Mouse (Mus musculus): ENCODE data around the gene Eif4e1b.

Eif4e1b gene

DNA sequence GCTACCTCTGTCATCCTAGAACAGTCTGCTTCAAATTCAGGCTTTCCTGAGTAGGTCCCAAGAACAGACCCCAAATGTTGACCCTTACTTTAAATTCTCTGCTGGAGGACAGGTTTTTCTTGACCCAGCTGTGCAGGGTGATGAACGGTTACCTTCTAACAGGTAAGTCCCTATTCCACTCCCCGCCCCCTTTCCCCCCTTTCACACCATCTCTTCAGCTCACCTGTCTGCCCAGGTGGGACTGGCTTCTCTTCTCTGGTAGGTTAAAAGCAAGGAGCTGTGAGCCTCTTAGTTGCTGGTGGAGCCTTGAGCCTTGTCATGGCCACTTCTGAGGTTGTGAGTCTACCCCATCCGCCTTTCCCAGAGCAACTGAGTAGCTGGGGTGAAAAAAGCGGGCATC, at the start of gene Eif4e1b:
TSS of gene Eif4e1b (plus strand) at position 301 of the 400 bp plus-strand sequence.
- DNase-seq = no peak

DNA sequence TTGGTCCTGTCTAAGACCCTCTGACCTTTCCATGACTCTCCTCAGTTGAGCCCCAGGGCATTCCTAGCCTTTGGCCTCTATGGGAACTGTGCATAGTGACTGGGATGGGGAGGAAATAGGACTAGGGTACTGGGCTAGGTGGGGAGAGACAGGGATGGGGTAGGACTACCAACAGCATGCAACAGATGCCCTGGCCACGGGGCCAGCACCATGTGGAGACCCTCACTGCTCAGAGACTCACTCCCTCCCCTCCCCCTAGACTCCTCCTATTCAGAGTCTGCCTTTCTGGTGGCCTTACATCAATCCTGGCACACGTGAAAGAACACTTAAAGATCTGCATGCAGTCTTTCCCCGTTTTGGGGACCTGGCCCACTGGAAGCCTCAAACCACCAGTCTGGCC, 46.9 kb upstream of the Eif4e1b start:
- DNase-seq = no peak

- DNase-seq = peak; percentile 7
These were observed 46.1 kb upstream of the Eif4e1b start for GRCm38 (mm10) chr13:54737488-54738212.

GRCm38 (mm10) chr13:54738213-54738601, 45.6 kb upstream of the Eif4e1b start:
- DNase-seq = no peak

GRCm38 (mm10) chr13:54746110-54746509, 37.7 kb upstream of the Eif4e1b start:
- DNase-seq = no peak

GRCm38 (mm10) chr13:54746896-54747295, 36.9 kb upstream of the Eif4e1b start:
- DNase-seq = no peak

GRCm38 (mm10) chr13:54748190-54748589, 35.6 kb upstream of the Eif4e1b start:
- no peak for DNase-seq

DNA sequence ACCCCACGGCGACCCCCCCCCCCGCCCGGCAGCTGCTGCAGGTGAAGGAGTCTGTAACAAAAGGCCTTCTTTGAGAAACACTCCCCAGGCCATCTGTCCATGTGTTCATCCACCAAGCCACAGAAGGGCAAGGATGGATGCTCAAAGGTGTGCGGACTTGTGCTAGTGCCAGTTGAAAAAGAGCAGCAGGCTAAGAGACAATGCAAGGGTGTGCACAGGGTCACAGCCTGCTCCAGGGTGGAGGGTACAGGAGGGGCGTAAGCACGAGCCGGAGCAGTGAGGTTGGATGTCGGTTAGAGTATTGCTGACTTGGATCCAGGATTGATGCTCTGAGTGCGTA, 35.1 kb upstream of the Eif4e1b start:
- DNase-seq = no peak

DNA sequence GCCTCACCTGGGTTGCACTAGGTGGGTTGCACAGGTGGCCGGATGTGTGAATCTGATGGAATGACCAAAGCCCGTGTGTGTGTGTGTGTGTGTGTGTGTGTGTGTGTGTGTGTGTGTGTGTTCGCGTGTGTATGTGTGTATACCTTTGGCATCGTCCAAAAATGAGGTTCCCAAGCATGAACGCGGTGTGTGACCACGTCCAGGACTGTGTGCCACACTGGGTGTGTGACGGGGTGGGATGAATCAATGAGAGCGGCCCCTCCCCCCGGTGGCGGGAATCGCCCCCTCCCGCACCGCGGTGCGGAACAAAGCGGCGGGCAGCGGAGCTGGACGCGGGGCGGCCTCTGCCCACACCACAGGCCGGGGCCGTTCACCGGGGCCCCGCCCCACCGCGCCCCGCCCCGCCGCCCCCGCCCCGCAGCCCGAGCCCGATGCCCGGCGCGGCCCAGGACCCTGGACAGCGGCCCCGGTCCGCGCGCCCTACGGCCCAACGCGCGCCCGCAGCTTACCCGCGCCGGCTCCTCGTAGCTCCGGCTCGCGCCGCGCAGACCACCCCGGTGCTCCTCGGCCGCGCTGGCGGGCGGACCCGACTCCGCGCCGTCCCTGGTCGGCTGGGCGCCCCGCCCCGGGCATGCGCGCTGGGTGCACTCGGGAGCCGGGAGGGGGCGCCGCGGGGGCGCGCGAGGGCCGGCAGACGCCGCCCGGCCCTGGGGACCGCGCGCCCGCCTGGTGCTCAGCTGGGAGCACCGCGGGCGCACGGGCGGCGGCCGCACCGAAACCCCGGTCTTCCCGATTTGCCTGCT, 34.5 kb upstream of the Eif4e1b start:
- peak; percentile 27 for DNase-seq

DNA sequence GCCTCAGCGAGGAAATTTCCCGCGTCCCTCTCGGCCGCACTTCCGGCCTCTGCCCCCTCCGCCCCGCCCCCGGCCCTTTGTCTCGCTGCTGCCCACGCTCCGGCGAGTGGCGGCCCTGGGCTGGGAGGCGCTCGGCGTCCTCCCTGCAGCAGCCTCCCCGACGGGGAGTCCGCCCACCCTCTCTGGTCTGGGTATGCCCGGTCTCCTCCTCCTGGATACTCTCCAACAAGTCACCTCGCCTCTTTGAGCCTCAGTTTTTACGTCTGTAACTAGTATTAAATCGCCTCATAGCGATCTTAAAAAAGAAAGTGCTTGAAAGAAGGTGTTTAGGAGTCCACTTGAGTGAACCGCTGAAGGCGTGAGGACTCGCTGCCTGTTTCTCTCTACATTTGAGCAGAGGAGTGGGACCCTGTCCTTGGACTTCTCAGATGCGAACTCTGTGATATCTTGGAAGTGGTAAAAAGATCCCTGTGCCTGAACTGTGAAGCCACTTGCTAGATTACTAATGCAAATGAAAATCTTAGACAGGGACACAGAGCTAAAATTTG, 33.9 kb upstream of the Eif4e1b start, which contains the start of gene Gprin1:
TSS of gene Gprin1 (minus strand) at position 11 of the 548 bp plus-strand sequence.
- DNase-seq = no peak

DNA sequence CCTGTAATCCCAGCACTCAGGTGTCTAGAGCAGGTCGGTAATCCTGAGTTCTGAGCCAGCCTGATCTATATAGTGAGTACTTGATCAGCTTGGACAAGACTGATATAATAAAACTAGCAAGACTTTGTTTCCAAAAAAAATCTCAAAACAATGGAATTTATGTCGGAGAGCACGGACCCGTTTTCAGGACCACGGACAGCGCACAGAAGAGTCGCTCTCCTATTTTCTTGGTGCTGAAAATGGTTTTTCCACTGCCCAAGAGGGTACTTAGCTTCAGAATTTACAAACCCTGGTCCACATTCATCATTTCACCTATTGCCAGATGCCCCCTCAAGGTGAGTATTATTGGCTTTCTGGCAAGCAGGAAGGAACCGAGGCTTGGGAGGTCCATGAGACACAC, 33.1 kb upstream of the Eif4e1b start:
- DNase-seq = peak; percentile 12

DNA sequence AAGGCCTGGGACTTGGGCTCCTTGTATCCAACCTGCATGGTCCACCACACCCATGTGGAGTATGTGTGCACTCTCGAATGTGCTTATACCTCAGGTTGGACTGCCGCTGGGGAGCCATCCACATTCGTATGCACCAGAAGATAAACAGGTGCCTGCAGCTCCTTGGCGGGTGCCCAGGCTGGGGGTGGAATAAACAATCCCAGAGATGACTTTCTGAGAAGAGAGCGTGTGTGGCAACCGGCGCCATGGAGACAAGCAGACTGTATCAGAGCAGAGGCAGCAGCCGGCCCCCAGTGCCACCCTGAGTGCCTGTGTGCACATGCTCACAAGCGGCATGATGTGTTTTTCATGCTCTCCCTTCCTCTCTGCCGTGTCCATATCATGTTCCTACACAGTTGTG, 31.1 kb upstream of the Eif4e1b start:
- no peak for DNase-seq

DNA sequence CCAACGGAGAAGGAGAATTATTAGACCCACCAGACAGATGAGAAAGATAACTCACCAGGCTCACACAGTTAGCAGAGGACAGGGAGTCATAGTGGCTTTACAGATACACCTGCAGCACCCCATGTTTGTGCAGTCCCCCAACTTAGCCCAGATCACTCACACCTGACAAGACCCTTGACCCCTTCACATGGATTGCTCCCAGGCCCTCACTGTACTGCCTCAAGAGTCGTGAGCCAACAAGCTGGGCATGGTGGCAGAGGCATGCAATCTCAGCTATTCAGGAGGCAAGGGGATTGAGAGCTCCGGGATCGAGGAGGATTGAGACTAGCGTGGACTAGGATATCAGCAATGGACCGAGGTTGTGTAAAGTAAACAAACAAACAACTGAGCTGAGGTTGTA, 30.1 kb upstream of the Eif4e1b start:
- no peak for DNase-seq

GRCm38 (mm10) chr13:54754169-54755080, 29.4 kb upstream of the Eif4e1b start:
- no peak for DNase-seq

GRCm38 (mm10) chr13:54755201-54755830, 28.5 kb upstream of the Eif4e1b start:
- no peak for DNase-seq

DNA sequence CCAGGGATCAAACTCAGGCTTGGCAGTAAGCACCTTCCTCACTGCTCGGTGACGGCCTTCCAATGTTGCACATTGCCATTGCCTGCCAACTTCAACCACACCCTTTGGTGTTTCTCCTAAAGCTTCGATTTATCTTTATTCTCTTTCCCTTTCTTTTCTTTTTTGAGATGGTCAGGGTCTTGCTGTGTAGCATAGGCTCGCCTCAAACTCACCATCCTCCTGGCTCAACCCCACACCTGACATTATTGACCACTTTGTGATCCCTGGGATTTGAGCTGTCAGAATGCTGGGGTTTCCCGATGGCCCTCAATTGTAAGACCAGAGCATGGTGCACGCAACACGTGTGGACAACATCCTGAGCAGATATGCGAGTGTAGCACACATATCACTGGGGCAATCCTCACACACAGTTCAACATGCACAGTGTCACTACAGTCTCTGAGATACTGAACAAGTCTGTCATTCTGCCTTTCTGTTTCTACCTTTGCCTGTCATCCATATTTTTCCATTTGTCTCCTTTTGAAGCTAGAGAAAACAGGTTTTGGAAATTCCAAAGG, 27.6 kb upstream of the Eif4e1b start:
- DNase-seq = no peak

DNA sequence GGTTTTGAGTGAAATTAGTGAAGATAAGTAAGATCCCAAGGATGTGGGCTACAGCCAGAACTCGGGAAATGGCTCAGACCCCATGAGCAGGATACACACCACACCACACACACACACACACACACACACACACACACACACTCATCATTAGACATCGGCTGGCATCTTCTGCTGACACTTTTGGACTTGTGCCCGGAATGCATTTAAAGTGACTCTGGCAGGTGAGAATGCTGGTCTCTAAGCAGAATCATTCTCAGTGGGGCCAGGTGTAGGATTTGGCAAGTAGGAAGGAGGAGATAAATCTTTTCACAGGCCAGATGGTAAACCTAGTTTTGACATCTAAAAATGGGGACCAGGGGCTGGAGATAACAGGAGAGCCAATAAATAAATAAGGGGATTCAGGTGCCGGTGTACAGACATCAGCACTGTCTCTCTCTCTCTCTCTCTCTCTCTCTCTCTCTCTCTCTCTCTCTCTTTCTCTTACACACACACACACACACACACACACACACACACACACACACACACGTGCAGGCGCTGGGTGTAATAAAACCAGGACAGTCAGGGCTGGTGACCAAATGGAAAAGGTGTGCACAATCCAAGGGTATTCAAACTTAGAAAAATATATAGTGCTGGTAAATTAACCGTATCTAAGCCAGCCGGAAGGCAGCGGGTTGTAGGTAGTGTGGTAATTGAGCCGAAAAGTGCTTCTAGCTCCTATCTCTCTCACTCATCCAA, 26.5 kb upstream of the Eif4e1b start:
- no peak for DNase-seq

DNA sequence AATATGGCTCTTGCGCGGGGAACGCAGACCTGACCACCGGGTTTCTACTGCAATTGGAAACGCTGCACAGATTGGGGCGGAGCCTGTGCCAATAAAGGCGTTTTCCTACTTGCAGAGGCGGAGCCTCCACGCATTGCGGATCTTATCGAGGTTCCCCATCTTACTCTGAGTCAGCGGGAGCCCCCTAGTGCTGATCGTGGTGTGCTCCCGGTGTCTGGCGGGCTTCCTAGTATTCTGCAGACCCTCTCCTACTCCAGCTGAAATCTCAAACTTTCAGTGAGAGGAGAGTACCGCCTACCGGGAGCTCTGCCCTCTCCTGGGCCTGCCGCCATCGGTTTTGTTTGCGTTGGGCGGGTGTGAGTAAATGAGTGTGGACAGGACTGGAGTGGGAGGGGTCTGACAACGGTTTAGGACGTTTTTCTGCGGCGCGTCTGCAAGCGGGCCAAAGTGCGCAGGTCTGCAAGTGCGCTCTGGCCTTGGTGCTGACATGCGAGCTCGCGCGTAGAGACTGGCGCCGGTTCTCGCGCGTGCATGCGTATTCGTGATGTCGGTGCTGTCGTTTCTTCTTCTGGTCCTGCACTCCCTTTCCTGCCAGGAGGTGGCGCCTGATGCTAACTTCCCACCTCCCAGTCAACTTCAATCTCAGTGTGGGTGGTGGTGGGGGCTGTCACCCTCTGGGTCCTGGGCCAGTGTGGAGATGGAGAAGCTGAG, 25.6 kb upstream of the Eif4e1b start:
- peak; percentile 58 for DNase-seq

DNA sequence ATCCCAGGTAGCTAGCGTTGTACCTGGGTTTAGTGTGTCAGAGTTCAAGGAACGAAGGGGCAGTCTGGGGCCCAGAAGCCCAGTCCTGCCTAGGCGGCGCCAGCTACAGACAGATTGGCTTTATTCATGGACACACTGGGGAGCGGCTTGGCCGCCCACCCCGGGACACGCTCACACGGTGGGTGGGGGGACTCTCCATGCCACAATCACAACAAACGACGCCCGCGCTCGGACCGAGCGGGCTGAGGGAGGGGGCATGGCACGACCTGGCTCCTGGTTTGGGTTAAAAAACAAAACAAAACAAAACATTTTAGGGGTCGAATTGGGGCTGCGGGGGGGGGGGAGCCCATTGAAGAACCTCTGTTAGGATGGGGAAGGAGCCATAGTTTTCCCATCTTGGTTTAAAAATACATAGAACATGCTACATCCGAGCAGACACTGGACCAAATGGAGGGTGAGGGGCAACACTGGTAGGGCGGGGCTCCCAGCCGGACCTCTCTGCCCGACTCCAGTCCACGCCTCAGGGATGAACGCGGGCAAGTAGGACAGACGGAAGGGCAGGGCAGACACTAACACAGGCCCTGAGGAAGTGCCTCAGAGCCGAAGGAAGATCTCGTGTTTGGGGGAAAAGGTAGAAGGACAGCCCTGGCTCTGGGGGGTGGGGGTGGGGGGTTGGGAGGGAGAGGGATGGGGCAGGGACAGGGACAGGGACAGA, 24.9 kb upstream of the Eif4e1b start:
- no peak for DNase-seq

DNA sequence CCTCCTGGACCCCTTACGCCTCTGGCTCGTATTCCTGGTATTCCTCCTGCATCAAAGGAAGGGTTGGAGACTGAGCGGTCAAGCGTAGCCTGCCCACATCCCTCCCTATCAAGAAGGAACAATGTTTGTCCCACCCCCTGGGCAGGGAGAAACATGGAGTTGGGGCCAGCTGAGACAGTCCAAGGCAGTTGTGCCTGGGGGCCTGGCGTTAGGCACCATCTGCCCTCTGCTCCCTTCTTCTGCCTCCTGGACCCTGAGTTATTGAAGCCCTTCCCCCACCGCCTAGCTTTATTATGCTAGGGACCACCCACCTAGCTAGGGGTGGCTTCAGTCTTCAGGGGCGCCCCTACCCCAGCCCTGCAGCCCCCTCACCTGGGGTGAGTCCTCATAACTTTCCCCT, 24.3 kb upstream of the Eif4e1b start:
- DNase-seq = no peak

Data from kidney, adult 18-20 months (tissue).